Mouse (Mus musculus) liver, adult 2 months (tissue): ENCODE measurements around the gene Gm9936. TPM values are rescaled to one million over a fixed set of nuclear protein-coding genes. Genes with fewer than 3 reads are reported as not detected.
"Not testable (repeated sequence)": the region's sequence is repeated elsewhere in the genome, so short reads cannot be mapped to it uniquely, and the experiment has no call there.

Experiments used
- DNase-seq: peaks from one replicate; pipeline ENCODE4 v3.0.0-alpha.2; 2011; ENCODE audit warnings: low read depth, low spot score; ENCODE audit errors: extremely low read depth
- H3K27ac ChIP-seq: fragments of 200-500 bp; replicated peaks from 2 replicates; pipeline ENCODE4 v1.5.1; 2012; ENCODE audit warnings: low read depth, mild to moderate bottlenecking, control low read depth, inconsistent platforms, low read length; ENCODE audit not compliant: insufficient read depth
- H3K27me3 ChIP-seq: fragments of 200-500 bp; 2 replicates; pipeline ENCODE4 v1.6.1; 2012; ENCODE audit warnings: mild to moderate bottlenecking, moderate library complexity, low read length, inconsistent platforms; ENCODE audit not compliant: control insufficient read depth, insufficient read depth
- H3K36me3 ChIP-seq: fragments of 200-500 bp; 2 replicates; pipeline ENCODE4 v1.6.1; 2012; ENCODE audit warnings: low read length, inconsistent platforms; ENCODE audit not compliant: control insufficient read depth, insufficient read depth
- H3K4me1 ChIP-seq: fragments of 200-500 bp; 2 replicates; pipeline ENCODE4 v1.6.1; 2011; ENCODE audit warnings: low read length; ENCODE audit not compliant: control insufficient read depth, insufficient read depth
- H3K4me3 ChIP-seq: fragments of 200-500 bp; 2 replicates; pipeline ENCODE4 v1.5.1; 2011; ENCODE audit warnings: low read depth, mild to moderate bottlenecking, control low read depth, low read length, moderate library complexity; ENCODE audit not compliant: insufficient read depth
- H3K79me2 ChIP-seq: fragments of 200-500 bp; 2 replicates; pipeline ENCODE4 v1.6.1; 2012; ENCODE audit warnings: inconsistent platforms, mild to moderate bottlenecking, low read length, moderate library complexity; ENCODE audit not compliant: control insufficient read depth, insufficient read depth
- H3K9ac ChIP-seq: fragments of 200-500 bp; 2 replicates; pipeline ENCODE4 v1.6.1; 2012; ENCODE audit warnings: low read depth, mild to moderate bottlenecking, control low read depth, inconsistent platforms, low read length
- CTCF ChIP-seq: fragments of 200-500 bp; IDR thresholded peaks from 2 replicates; pipeline ENCODE4 v1.5.1; 2011; ENCODE audit warnings: low read depth, low read length, control low read depth
- POLR2A ChIP-seq: fragments of 200-500 bp; IDR thresholded peaks from 2 replicates; pipeline ENCODE4 v1.6.1; 2011; ENCODE audit warnings: low read length, control low read depth; ENCODE audit not compliant: insufficient read depth; ENCODE audit errors: extremely low read depth
- WGBS: fragments of 180-500 bp; shearing (Covaris S2); methylation state at CpG from one replicate; pipeline ENCODE4 v1.1.7; 2018; 5-methylcytosine and 5-hydroxymethylcytosine counted together
- polyA plus RNA-seq: library from polyadenylated mRNA; depleted of rRNA; stranded (reverse); fragments of >200 nt; gene quantifications from 2 replicates; pipeline ENCODE4 v1.2.3, GENCODE M21; 2012
- total RNA-seq: library from RNA; depleted of rRNA; stranded (reverse); fragments of >200 nt; gene quantifications from 2 replicates; pipeline ENCODE4 v1.2.3, GENCODE M21; 2014

Gm9936 gene
- total and polyA plus RNA-seq, 2 experiments = not detected

DNA sequence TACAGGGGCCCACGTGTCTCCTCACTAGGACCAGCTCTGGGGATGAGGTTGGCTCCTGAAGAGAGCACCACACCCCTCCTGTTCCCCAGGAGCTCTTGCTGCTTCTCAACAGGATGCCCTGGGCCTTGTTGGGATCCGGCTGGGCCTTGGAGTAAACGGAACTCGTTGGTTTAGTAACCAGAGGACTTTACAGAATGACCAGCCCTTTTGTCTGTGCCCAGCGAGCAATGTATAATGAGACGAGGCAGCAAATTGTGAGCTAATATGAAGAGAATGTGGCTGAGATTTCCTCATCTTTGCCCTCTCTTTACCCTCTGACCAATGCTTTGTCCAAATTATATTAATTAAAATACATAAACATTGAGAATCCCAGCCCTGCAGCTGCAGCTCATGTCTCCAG, 17.8 kb upstream of the Gm9936 start:
- WGBS = 73% methylated on average over 6 of the region's 6 CpGs
- Histone ChIP-seq H3K27me3 (no peaks in the 10 kb centered on the region), H3K27ac (no peak overlapping the region), H3K9ac (no peak overlapping the region), H3K36me3 (no peaks in the 10 kb centered on the region), H3K4me3 (no peak overlapping the region), H3K4me1 (no peaks in the 10 kb centered on the region), H3K79me2 (no peaks in the 10 kb centered on the region)
- TF ChIP-seq CTCF = no peak
- no peak for DNase-seq

DNA sequence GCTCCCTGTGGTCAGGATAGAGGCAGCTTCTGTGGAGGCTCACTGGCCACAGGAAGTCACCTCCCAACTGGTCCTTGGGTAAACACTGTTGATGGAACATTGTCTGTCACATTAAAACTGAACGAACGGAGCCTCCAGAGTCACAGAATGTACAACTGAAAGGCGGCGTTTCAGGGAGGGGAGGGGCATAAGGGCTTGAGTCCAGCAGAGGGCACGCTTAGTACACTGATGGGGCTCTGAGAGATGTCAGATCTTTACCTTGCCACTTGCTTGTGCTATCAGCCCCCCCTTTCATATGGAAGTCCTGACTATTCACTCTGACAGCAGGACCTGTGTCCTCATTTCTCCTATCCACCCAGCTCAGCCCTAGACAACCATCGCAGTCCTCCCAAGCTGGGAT, 17.4 kb upstream of the Gm9936 start:
- no peak overlapping the region for H3K9ac ChIP-seq
- peak; percentile 23 for DNase-seq
- H3K79me2 ChIP-seq = no peaks in the 10 kb centered on the region
- no peaks in the 10 kb centered on the region for H3K27me3 ChIP-seq
- no peaks in the 10 kb centered on the region for H3K4me1 ChIP-seq
- TF ChIP-seq POLR2A = no peak
- peak; percentile 70 for TF ChIP-seq CTCF
- H3K27ac ChIP-seq = no peak overlapping the region
- 26% methylated on average over 6 of the region's 6 CpGs for WGBS
- H3K36me3 ChIP-seq = no peaks in the 10 kb centered on the region
- no peak overlapping the region for H3K4me3 ChIP-seq

DNA sequence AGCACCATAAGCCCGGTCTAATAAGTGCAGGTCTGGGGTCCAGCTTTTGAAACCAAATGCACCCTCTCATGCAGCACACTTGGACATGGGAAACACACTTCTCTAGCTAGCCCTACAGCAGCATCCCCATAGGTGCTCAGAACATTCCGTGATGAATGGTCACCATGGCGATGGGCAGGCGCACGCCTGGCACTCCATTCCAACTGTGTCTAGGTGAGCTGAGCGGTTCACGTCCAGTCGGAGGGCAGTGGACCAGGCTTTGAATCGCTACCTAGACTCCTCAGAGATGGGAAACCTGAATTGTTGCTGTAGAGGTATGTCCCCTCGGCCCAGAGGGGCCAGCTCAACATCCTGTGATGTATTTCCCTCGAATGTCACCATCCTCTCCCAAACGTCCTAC, 6.8 kb upstream of the Gm9936 start:
- H3K79me2 ChIP-seq = no peaks in the 10 kb centered on the region
- no peak overlapping the region for H3K4me3 ChIP-seq
- no peaks in the 10 kb centered on the region for H3K36me3 ChIP-seq
- no peak for TF ChIP-seq POLR2A
- no peak for TF ChIP-seq CTCF
- H3K9ac ChIP-seq = no peak overlapping the region
- no peaks in the 10 kb centered on the region for H3K27me3 ChIP-seq
- WGBS = 91% methylated on average over 12 of the region's 12 CpGs
- DNase-seq = no peak
- no peak overlapping the region for H3K27ac ChIP-seq
- H3K4me1 ChIP-seq = no peaks in the 10 kb centered on the region

DNA sequence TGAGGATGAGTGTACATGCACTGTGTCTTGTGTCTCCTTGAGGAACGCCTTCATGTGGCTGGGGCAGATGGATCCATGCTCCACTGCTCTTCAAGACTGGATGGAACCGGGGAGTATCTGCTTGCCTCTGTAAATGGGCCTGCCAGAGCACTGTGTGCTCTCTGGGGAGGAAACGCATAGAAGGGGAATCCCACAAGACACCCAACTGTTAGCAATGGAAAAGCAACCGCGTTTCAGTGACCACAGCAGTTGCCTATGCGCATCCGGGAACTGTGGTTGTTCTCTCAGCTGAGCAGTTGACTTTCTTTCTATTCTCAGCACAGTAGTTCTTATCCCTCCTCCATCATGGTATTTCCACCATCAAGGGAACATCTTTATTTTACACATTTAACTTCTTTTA, 6.3 kb upstream of the Gm9936 start:
- H3K4me1 ChIP-seq = no peaks in the 10 kb centered on the region
- H3K79me2 ChIP-seq = no peaks in the 10 kb centered on the region
- no peak overlapping the region for H3K27ac ChIP-seq
- TF ChIP-seq POLR2A (no peak), CTCF (no peak)
- no peaks in the 10 kb centered on the region for H3K36me3 ChIP-seq
- DNase-seq = no peak
- WGBS = 85% methylated on average over 7 of the region's 7 CpGs
- H3K27me3 ChIP-seq = no peaks in the 10 kb centered on the region
- no peak overlapping the region for H3K9ac ChIP-seq
- no peak overlapping the region for H3K4me3 ChIP-seq

DNA sequence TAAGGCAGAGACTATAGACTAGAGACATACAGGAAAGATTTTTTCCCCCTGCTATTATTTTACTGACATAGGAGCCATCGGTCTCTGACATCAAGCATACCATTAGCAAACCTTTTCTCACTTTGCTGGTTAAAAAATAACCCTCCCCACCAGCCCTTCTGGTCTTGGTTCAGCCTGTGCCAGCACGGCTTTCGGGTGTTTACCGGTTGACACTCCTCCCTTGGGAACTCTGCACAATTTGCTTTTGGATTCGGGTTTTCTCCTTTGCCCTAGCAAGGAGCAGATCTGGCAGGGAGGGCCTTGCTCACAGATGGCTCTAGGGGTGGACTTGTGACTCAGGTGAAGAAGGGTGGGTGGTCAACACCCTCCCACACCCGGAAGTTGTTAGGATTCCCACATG, 3.2 kb upstream of the Gm9936 start:
- H3K9ac ChIP-seq = no peak overlapping the region

DNA sequence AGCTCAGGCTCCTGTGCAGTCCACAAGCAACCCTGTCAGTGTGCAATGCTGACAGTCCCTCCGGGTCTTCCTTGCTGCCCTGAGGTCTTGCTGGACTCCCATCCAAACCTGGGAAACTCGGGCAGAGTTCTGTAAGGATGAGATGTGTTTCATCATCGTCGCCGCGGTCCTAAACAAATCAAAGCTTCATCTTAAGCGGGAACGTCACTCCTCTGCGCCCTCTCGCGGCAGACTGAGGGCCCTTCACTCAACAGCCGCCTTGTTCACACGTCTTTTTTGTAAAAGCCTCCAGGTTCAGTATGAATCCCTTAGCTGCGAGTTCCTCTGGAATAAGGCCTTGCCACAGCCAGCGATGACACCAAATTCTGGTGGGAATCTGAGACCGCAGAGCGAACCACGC, 771 bp upstream of the Gm9936 start:
- Histone ChIP-seq H3K36me3 (no peaks in the 10 kb centered on the region), H3K27ac (no peak overlapping the region), H3K4me3 (no peak overlapping the region), H3K4me1 (no peaks in the 10 kb centered on the region), H3K27me3 (no peaks in the 10 kb centered on the region), H3K9ac (no peak overlapping the region), H3K79me2 (no peaks in the 10 kb centered on the region)
- peak; percentile 48 for DNase-seq
- TF ChIP-seq POLR2A = no peak
- TF ChIP-seq CTCF = peak; percentile 91
- WGBS = 5% methylated on average over 18 of the region's 18 CpGs

More for the DNA sequence above, 3.2 kb upstream of the Gm9936 start:
- Histone ChIP-seq H3K4me1 (no peaks in the 10 kb centered on the region), H3K4me3 (no peak overlapping the region), H3K79me2 (no peaks in the 10 kb centered on the region), H3K36me3 (no peaks in the 10 kb centered on the region), H3K27me3 (no peaks in the 10 kb centered on the region), H3K27ac (no peak overlapping the region)
- DNase-seq = peak; percentile 12
- 27% methylated on average over 6 of the region's 6 CpGs for WGBS
- TF ChIP-seq POLR2A (no peak), CTCF (no peak)

DNA sequence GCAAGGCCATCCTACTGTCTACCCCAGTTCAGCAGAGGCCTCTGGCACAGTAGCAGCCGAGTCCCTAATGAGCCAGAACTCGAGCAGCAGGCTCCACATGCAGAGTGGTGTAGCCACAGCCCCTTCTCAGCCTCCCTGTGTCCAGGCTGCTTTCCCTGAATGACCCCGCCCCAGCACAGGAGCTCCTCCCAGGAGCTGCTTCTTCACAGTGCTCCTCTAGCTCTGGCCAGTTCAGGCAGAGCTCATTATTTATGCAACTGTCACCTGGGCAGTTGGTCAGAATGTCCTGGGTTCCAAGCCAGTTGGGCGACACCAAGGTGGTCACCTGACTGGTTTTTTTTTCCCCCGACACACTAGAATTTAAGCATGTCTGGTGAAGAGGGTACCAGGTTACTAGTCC, 5.1 kb downstream of the Gm9936 start, which contains the start of gene 4930519G04Rik:
Gene 4930519G04Rik (plus strand): TSS at position 301 of the 400 bp plus-strand sequence.
- H3K79me2 ChIP-seq, H3K4me1 ChIP-seq, H3K4me3 ChIP-seq, H3K27me3 ChIP-seq, H3K9ac ChIP-seq, DNase-seq, H3K27ac ChIP-seq, H3K36me3 ChIP-seq: not testable (repeated sequence)
- 86% methylated on average over 3 of the region's 5 CpGs for WGBS
